Mouse (Mus musculus): ENCODE measurements around the gene Rchy1. TPM values are rescaled to one million over a fixed set of nuclear protein-coding genes. Genes with fewer than 3 reads are reported as not detected.

Gene Rchy1
- polyA plus RNA-seq (2016; fragmentation: Nextera tagmentation; extraction: Ambion mirVana), result 70.6 and 78.8 TPM in 2 replicates

- Histone ChIP-seq H3K27ac (peak within 1 kb of the TSS; percentile 89), H3K4me2 (replicated peaks) (peak within 1 kb of the TSS; percentile 72), H3K9me3 (no peaks in the 10 kb centered on the region), H3K27me3 (replicated peaks) (no peaks in the 10 kb centered on the region), H3K36me3 (no peaks in the 10 kb centered on the region), H3K4me3 (peak within 1 kb of the TSS; percentile 74), H3K4me1 (peaks cover 18% of the 10 kb centered on the region), H3K9ac (peak within 1 kb of the TSS; percentile 76)
- WGBS, result under 1% methylated on average over 65 of the region's 65 CpGs
- peak; percentile 99 for ATAC-seq (ENCODE audit: low FRiP score, low read depth)
These were observed at the start of gene Rchy1 for GRCm38 (mm10) chr5:91962639-91963440. TSS of gene Rchy1 (minus strand) at chr5:91963068.

GRCm38 (mm10) chr5:92011756-92012155, 48.9 kb upstream of the Rchy1 start:
- no peak for ATAC-seq (ENCODE audit: low FRiP score, low read depth)
- Histone ChIP-seq H3K4me2 (replicated peaks) (no peak overlapping the region), H3K9me3 (no peaks in the 10 kb centered on the region), H3K27ac (no peak overlapping the region), H3K4me3 (no peak overlapping the region), H3K4me1 (no peaks in the 10 kb centered on the region), H3K9ac (no peak overlapping the region), H3K36me3 (no peaks in the 10 kb centered on the region), H3K27me3 (replicated peaks) (no peaks in the 10 kb centered on the region)
- WGBS, result 81% methylated on average over 7 of the region's 7 CpGs

- Histone ChIP-seq H3K9me3 (no peaks in the 10 kb centered on the region), H3K4me1 (no peaks in the 10 kb centered on the region), H3K36me3 (no peaks in the 10 kb centered on the region), H3K27ac (no peak overlapping the region), H3K9ac (no peak overlapping the region), H3K4me2 (replicated peaks) (no peak overlapping the region), H3K27me3 (replicated peaks) (no peaks in the 10 kb centered on the region), H3K4me3 (no peak overlapping the region)
- ATAC-seq (ENCODE audit: low FRiP score, low read depth), result no peak
- WGBS, result 49% methylated on average over 2 of the region's 2 CpGs
These were observed 47.0 kb upstream of the Rchy1 start for GRCm38 (mm10) chr5:92009827-92010226.

GRCm38 (mm10) chr5:92003011-92003410, 40.1 kb upstream of the Rchy1 start:
- peaks cover 8% of the 10 kb centered on the region; the same call in 1 of the 2 replicates for H3K9me3 ChIP-seq
- H3K4me2 ChIP-seq (replicated peaks), result no peak overlapping the region
- H3K36me3 ChIP-seq, result no peaks in the 10 kb centered on the region
- no peaks in the 10 kb centered on the region for H3K4me1 ChIP-seq
- no peak overlapping the region for H3K4me3 ChIP-seq
- no peak overlapping the region for H3K27ac ChIP-seq
- ATAC-seq (ENCODE audit: low FRiP score, low read depth), result no peak
- no peak overlapping the region for H3K9ac ChIP-seq
- WGBS, result 74% methylated on average over 2 of the region's 2 CpGs
- no peaks in the 10 kb centered on the region for H3K27me3 ChIP-seq (replicated peaks)

GRCm38 (mm10) chr5:92000770-92001169, 37.9 kb upstream of the Rchy1 start:
- ATAC-seq (ENCODE audit: low FRiP score, low read depth), result no peak
- H3K36me3 ChIP-seq, result no peaks in the 10 kb centered on the region
- H3K27ac ChIP-seq, result no peak overlapping the region
- no peak overlapping the region for H3K4me2 ChIP-seq (replicated peaks)
- H3K9ac ChIP-seq, result no peak overlapping the region
- no peaks in the 10 kb centered on the region for H3K27me3 ChIP-seq (replicated peaks)
- no peak overlapping the region for H3K4me3 ChIP-seq
- peaks cover 8% of the 10 kb centered on the region; the same call in 1 of the 2 replicates for H3K9me3 ChIP-seq
- H3K4me1 ChIP-seq, result no peaks in the 10 kb centered on the region
- 73% methylated on average over 2 of the region's 2 CpGs for WGBS

- H3K9ac ChIP-seq, result no peak overlapping the region
- ATAC-seq (ENCODE audit: low FRiP score, low read depth), result no peak
These were observed 31.7 kb upstream of the Rchy1 start for GRCm38 (mm10) chr5:91994546-91994945.

GRCm38 (mm10) chr5:91993061-91993460, 30.2 kb upstream of the Rchy1 start:
- no peak for ATAC-seq (ENCODE audit: low FRiP score, low read depth)
- Histone ChIP-seq H3K27me3 (replicated peaks) (no peaks in the 10 kb centered on the region), H3K9ac (no peak overlapping the region), H3K4me1 (no peaks in the 10 kb centered on the region), H3K27ac (no peak overlapping the region), H3K36me3 (no peaks in the 10 kb centered on the region), H3K4me2 (replicated peaks) (no peak overlapping the region), H3K4me3 (no peak overlapping the region), H3K9me3 (no peaks in the 10 kb centered on the region)
- 91% methylated on average over 2 of the region's 2 CpGs for WGBS

More at GRCm38 (mm10) chr5:91994546-91994945, 31.7 kb upstream of the Rchy1 start:
- H3K4me2 ChIP-seq (replicated peaks), result no peak overlapping the region
- no peak overlapping the region for H3K4me3 ChIP-seq
- WGBS, result 67% methylated on average over 13 of the region's 13 CpGs
- no peaks in the 10 kb centered on the region for H3K4me1 ChIP-seq
- H3K36me3 ChIP-seq, result no peaks in the 10 kb centered on the region
- H3K27ac ChIP-seq, result no peak overlapping the region
- peaks cover 8% of the 10 kb centered on the region; the same call in 1 of the 2 replicates for H3K9me3 ChIP-seq
- no peaks in the 10 kb centered on the region for H3K27me3 ChIP-seq (replicated peaks)

GRCm38 (mm10) chr5:91991191-91991937, 28.5 kb upstream of the Rchy1 start:
- 73% methylated on average over 6 of the region's 6 CpGs for whole genome bisulfite sequencing
- Histone ChIP-seq H3K9ac (no peak overlapping the region), H3K36me3 (no peaks in the 10 kb centered on the region), H3K27me3 (replicated peaks) (no peaks in the 10 kb centered on the region), H3K4me2 (replicated peaks) (no peak overlapping the region), H3K4me3 (no peak overlapping the region), H3K4me1 (no peaks in the 10 kb centered on the region), H3K9me3 (no peaks in the 10 kb centered on the region), H3K27ac (no peak overlapping the region)
- ATAC-seq (ENCODE audit: low FRiP score, low read depth), result no peak

GRCm38 (mm10) chr5:91989261-91989660, 26.4 kb upstream of the Rchy1 start:
- Histone ChIP-seq H3K27me3 (replicated peaks) (no peaks in the 10 kb centered on the region), H3K4me1 (no peaks in the 10 kb centered on the region), H3K4me2 (replicated peaks) (no peak overlapping the region), H3K4me3 (no peak overlapping the region), H3K27ac (no peak overlapping the region), H3K36me3 (no peaks in the 10 kb centered on the region), H3K9ac (no peak overlapping the region), H3K9me3 (no peaks in the 10 kb centered on the region)
- WGBS, result 81% methylated on average over 9 of the region's 9 CpGs
- ATAC-seq (ENCODE audit: low FRiP score, low read depth), result no peak

GRCm38 (mm10) chr5:91987799-91988198, 24.9 kb upstream of the Rchy1 start:
- H3K27ac ChIP-seq, result no peak overlapping the region
- no peaks in the 10 kb centered on the region for H3K27me3 ChIP-seq (replicated peaks)
- no peak overlapping the region for H3K9ac ChIP-seq
- H3K36me3 ChIP-seq, result no peaks in the 10 kb centered on the region
- H3K4me1 ChIP-seq, result no peaks in the 10 kb centered on the region
- H3K4me2 ChIP-seq (replicated peaks), result no peak overlapping the region
- H3K4me3 ChIP-seq, result no peak overlapping the region
- H3K9me3 ChIP-seq, result no peaks in the 10 kb centered on the region
- ATAC-seq (ENCODE audit: low FRiP score, low read depth), result no peak
- WGBS, result 95% methylated on average over 2 of the region's 2 CpGs

- Histone ChIP-seq H3K4me1 (no peaks in the 10 kb centered on the region), H3K27me3 (replicated peaks) (no peaks in the 10 kb centered on the region), H3K9ac (no peak within 1 kb of the TSS), H3K4me2 (replicated peaks) (no peak within 1 kb of the TSS), H3K9me3 (no peaks in the 10 kb centered on the region), H3K4me3 (no peak within 1 kb of the TSS), H3K36me3 (no peaks in the 10 kb centered on the region), H3K27ac (no peak within 1 kb of the TSS)
- WGBS, result 68% methylated on average over 4 of the region's 4 CpGs
- no peak for ATAC-seq (ENCODE audit: low FRiP score, low read depth)
These were observed 24.4 kb upstream of the Rchy1 start, which contains the start of gene Odaph for GRCm38 (mm10) chr5:91987236-91987635. TSS of gene Odaph (plus strand) at chr5:91987475.

- 76% methylated on average over 2 of the region's 2 CpGs for WGBS
- no peak overlapping the region for H3K9ac ChIP-seq
- no peak for ATAC-seq (ENCODE audit: low FRiP score, low read depth)
These were observed 22.9 kb upstream of the Rchy1 start for GRCm38 (mm10) chr5:91985721-91986120.

More at GRCm38 (mm10) chr5:91985721-91986120, 22.9 kb upstream of the Rchy1 start:
- H3K4me3 ChIP-seq, result no peak overlapping the region
- H3K27ac ChIP-seq, result no peak overlapping the region
- no peaks in the 10 kb centered on the region for H3K4me1 ChIP-seq
- H3K27me3 ChIP-seq (replicated peaks), result no peaks in the 10 kb centered on the region
- H3K36me3 ChIP-seq, result no peaks in the 10 kb centered on the region
- H3K9me3 ChIP-seq, result no peaks in the 10 kb centered on the region
- no peak overlapping the region for H3K4me2 ChIP-seq (replicated peaks)

Measured in neural tube, embryonic 12.5 days (tissue).